Mouse (Mus musculus): ENCODE measurements around the gene Dnah3. TPM values are rescaled to one million over a fixed set of nuclear protein-coding genes. Genes with fewer than 3 reads are reported as not detected.

Dnah3 gene
- polyA plus RNA-seq, 1 experiment from 2014 or later = 0.12 TPM

DNA sequence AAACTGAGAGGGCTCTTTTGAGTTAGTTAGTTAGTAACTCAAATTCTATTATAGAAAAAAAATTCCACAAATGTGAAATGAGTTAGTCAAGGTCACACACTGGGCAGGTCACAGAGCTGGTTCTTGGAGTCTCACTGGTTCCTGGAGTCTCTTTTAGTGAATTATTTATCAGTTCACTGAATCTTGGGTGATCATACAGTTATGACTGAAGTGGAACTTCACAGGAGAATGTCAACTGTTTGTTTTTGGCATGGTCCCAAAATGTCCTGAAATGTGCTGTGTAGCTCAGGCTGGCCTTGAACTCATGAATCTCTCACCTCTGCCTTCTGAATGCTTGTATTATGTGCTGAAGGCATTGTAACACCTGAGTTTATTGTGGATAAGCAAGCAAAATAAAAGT, 137.7 kb downstream of the Dnah3 start:
- no peak overlapping the region for H3K9ac ChIP-seq (ENCODE audit: low read length)
- no peak overlapping the region for H3K4me2 ChIP-seq (ENCODE audit: low read depth, low read length)
- no peaks in the 10 kb centered on the region for H3K4me1 ChIP-seq (ENCODE audit: control insufficient read depth, insufficient read depth, low read length)
- no peak for ATAC-seq (replicated peaks; ENCODE audit: extremely low read depth, insufficient read depth, low FRiP score)
- H3K27ac ChIP-seq (ENCODE audit: low read length) = no peak overlapping the region
- no peaks in the 10 kb centered on the region for H3K9me3 ChIP-seq (replicated peaks; ENCODE audit: control insufficient read depth, low read length)
- H3K27me3 ChIP-seq (ENCODE audit: control insufficient read depth, insufficient read depth, low read length) = no peaks in the 10 kb centered on the region
- no peak overlapping the region for H3K4me3 ChIP-seq (ENCODE audit: low read length)
- H3K36me3 ChIP-seq (ENCODE audit: control insufficient read depth, insufficient read depth) = no peaks in the 10 kb centered on the region

DNA sequence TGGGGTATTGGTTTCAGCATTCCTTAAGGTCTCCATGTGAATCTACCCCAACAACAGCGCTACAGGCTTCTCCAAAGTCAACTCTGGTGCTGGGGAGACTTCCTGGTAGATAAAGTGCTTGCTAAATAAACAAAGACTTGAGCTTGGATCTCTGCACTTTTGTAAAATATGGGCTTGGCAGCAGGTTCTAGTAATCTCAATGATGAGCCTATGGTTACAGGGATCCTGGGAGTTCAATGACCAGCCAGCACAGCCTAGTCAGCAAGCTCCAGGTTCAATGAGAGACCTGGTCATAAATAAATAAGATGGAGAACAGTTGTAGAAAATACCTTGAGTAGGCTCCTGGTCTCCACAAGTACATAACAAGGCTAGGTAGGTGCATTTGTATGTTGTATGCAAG, 141.0 kb downstream of the Dnah3 start:
- Histone ChIP-seq H3K27ac (ENCODE audit: low read length) (no peak overlapping the region), H3K27me3 (ENCODE audit: control insufficient read depth, insufficient read depth, low read length) (no peaks in the 10 kb centered on the region), H3K9ac (ENCODE audit: low read length) (no peak overlapping the region), H3K4me1 (ENCODE audit: control insufficient read depth, insufficient read depth, low read length) (no peaks in the 10 kb centered on the region), H3K4me2 (ENCODE audit: low read depth, low read length) (no peak overlapping the region), H3K4me3 (ENCODE audit: low read length) (no peak overlapping the region), H3K9me3 (replicated peaks; ENCODE audit: control insufficient read depth, low read length) (no peaks in the 10 kb centered on the region), H3K36me3 (ENCODE audit: control insufficient read depth, insufficient read depth) (no peaks in the 10 kb centered on the region)
- no peak for ATAC-seq (replicated peaks; ENCODE audit: extremely low read depth, insufficient read depth, low FRiP score)
- 59% methylated on average over 1 of the region's 1 CpGs for WGBS

DNA sequence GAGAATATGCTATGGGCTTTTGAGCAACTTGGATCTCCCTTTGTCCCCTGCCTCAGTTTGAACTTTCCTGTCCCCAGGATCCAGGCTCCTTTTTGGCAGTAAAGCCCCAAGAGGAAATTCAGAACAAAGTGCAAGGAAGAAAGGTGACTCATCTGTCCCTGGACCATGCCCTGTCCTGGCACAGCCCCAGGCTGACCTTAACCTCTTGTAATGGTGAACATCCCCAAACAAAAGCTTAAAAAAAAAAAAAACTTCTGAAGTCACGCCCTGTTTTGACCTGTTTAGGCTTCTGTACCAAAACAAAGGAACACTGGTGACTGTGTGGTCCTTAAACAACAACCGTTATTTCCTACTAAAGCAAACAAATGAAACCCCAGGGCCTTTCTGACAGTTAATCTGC, 153.5 kb downstream of the Dnah3 start:
- Histone ChIP-seq H3K9me3 (replicated peaks; ENCODE audit: control insufficient read depth, low read length) (no peaks in the 10 kb centered on the region), H3K4me1 (ENCODE audit: control insufficient read depth, insufficient read depth, low read length) (no peaks in the 10 kb centered on the region), H3K9ac (ENCODE audit: low read length) (no peak overlapping the region), H3K4me2 (ENCODE audit: low read depth, low read length) (no peak overlapping the region), H3K36me3 (ENCODE audit: control insufficient read depth, insufficient read depth) (no peaks in the 10 kb centered on the region), H3K27me3 (ENCODE audit: control insufficient read depth, insufficient read depth, low read length) (no peaks in the 10 kb centered on the region), H3K27ac (ENCODE audit: low read length) (no peak overlapping the region), H3K4me3 (ENCODE audit: low read length) (no peak overlapping the region)
- WGBS = 65% methylated on average over 2 of the region's 2 CpGs
- ATAC-seq (replicated peaks; ENCODE audit: extremely low read depth, insufficient read depth, low FRiP score) = no peak

DNA sequence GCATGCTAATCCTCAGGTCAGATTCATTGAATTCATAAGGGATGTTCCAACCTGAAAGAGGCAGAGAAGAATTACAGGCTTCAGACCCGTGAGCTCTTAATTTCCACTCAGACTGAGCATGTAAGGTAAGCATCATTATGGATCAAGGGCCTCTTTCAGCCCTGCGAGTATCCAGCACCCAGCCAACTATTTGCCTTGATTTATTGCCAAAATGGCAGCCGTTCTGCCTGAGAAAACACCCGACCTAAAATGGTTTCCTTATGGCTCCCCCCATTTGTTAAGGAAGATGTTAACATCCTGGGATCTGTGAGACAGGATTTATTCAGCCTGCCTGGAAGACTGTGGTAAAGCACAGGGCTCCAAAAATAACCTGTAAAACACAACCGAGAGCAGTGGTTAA, 158.0 kb downstream of the Dnah3 start:
- no peaks in the 10 kb centered on the region for H3K4me1 ChIP-seq (ENCODE audit: control insufficient read depth, insufficient read depth, low read length)
- ATAC-seq (replicated peaks; ENCODE audit: extremely low read depth, insufficient read depth, low FRiP score) = no peak
- no peaks in the 10 kb centered on the region for H3K36me3 ChIP-seq (ENCODE audit: control insufficient read depth, insufficient read depth)
- H3K9ac ChIP-seq (ENCODE audit: low read length) = no peak overlapping the region
- 61% methylated on average over 5 of the region's 5 CpGs for WGBS
- no peak overlapping the region for H3K4me3 ChIP-seq (ENCODE audit: low read length)
- H3K27ac ChIP-seq (ENCODE audit: low read length) = no peak overlapping the region
- H3K27me3 ChIP-seq (ENCODE audit: control insufficient read depth, insufficient read depth, low read length) = no peaks in the 10 kb centered on the region
- H3K9me3 ChIP-seq (replicated peaks; ENCODE audit: control insufficient read depth, low read length) = no peaks in the 10 kb centered on the region
- no peak overlapping the region for H3K4me2 ChIP-seq (ENCODE audit: low read depth, low read length)

DNA sequence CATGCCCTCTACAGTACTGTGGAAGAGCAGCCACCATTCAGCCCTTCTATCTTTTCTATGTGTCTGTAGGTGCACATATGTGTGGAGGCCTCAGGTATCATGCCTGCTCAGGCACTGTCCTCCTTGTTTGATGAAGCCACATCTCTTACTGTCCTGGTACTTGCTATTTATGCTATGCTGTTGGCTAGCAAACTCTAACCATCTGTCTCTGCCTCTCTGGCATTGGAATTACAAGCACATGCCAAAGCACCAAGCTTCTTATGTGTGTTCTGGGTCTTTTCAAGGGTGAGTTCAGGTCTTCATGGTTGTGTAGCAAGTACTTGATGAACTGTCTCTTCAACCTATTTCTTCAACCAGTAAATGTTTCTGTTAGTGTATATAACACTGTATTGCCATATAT, 158.8 kb downstream of the Dnah3 start:
- no peak overlapping the region for H3K27ac ChIP-seq (ENCODE audit: low read length)
- no peak overlapping the region for H3K4me2 ChIP-seq (ENCODE audit: low read depth, low read length)
- no peaks in the 10 kb centered on the region for H3K27me3 ChIP-seq (ENCODE audit: control insufficient read depth, insufficient read depth, low read length)
- ATAC-seq (replicated peaks; ENCODE audit: extremely low read depth, insufficient read depth, low FRiP score) = no peak
- H3K36me3 ChIP-seq (ENCODE audit: control insufficient read depth, insufficient read depth) = no peaks in the 10 kb centered on the region
- no peak overlapping the region for H3K4me3 ChIP-seq (ENCODE audit: low read length)
- no peak overlapping the region for H3K9ac ChIP-seq (ENCODE audit: low read length)
- no peaks in the 10 kb centered on the region for H3K9me3 ChIP-seq (replicated peaks; ENCODE audit: control insufficient read depth, low read length)
- H3K4me1 ChIP-seq (ENCODE audit: control insufficient read depth, insufficient read depth, low read length) = no peaks in the 10 kb centered on the region

DNA sequence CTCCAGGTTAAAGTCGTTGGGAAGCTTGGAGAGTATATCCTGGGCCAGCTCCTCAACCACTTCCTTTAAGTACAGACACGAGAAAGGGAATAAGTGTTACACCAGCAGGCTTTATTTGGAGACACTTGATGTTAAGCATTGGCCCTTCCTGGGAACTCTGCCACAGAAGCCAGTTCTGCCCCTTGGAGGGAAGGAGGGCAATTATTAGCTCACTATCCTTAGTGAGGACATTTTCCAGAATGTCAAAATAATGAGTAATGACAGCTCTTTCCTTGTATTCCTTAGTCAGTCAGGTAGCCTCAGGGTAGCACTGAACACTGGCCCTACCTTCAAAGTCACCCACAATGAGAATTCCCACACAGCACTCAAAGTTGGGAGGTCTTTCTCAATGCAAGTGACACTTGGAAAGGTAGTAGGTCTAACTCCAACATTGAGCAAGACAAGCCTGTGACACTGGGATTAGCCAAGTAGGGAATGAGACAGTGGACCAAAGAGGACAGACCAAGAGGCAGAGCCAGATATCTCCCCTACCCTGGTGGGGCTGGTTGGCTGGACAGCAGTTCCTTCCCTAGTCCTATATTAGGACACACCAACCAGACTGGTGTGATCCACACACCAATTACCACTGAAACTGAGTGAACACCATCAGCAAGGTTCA, 166.2 kb downstream of the Dnah3 start:
- H3K4me2 ChIP-seq (ENCODE audit: low read depth, low read length) = no peak overlapping the region
- H3K27ac ChIP-seq (ENCODE audit: low read length) = no peak overlapping the region
- no peaks in the 10 kb centered on the region for H3K27me3 ChIP-seq (ENCODE audit: control insufficient read depth, insufficient read depth, low read length)
- H3K9me3 ChIP-seq (replicated peaks; ENCODE audit: control insufficient read depth, low read length) = no peaks in the 10 kb centered on the region
- WGBS = 41% methylated on average over 2 of the region's 2 CpGs
- H3K36me3 ChIP-seq (ENCODE audit: control insufficient read depth, insufficient read depth) = no peaks in the 10 kb centered on the region
- no peak overlapping the region for H3K4me3 ChIP-seq (ENCODE audit: low read length)
- no peaks in the 10 kb centered on the region for H3K4me1 ChIP-seq (ENCODE audit: control insufficient read depth, insufficient read depth, low read length)
- H3K9ac ChIP-seq (ENCODE audit: low read length) = no peak overlapping the region
- ATAC-seq (replicated peaks; ENCODE audit: extremely low read depth, insufficient read depth, low FRiP score) = no peak

DNA sequence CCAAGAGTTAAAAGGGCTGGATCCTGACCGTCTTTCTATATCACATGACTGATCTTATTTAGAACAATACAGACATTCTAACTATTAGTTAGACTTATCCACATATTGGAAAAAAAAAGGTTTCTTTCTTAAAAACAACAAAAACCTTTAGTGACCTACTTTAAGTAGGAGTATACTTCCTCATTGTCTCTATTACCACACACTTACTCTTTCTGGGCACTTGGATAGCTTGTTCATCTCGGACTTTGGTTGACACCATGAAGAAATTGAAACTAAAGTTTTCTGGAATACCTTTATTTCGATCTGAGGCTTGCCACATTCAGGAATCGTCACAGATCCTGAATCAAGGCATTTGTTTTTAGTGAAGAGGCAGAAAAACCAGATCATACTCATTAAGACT, 174.0 kb downstream of the Dnah3 start:
- no peak overlapping the region for H3K4me2 ChIP-seq (ENCODE audit: low read depth, low read length)
- WGBS = 69% methylated on average over 4 of the region's 4 CpGs
- no peaks in the 10 kb centered on the region for H3K36me3 ChIP-seq (ENCODE audit: control insufficient read depth, insufficient read depth)
- H3K27me3 ChIP-seq (ENCODE audit: control insufficient read depth, insufficient read depth, low read length) = no peaks in the 10 kb centered on the region
- H3K9me3 ChIP-seq (replicated peaks; ENCODE audit: control insufficient read depth, low read length) = no peaks in the 10 kb centered on the region
- no peak overlapping the region for H3K4me3 ChIP-seq (ENCODE audit: low read length)
- H3K9ac ChIP-seq (ENCODE audit: low read length) = no peak overlapping the region
- H3K27ac ChIP-seq (ENCODE audit: low read length) = no peak overlapping the region
- peaks cover 3% of the 10 kb centered on the region; the same call in 1 of the 2 replicates for H3K4me1 ChIP-seq (ENCODE audit: control insufficient read depth, insufficient read depth, low read length)
- no peak for ATAC-seq (replicated peaks; ENCODE audit: extremely low read depth, insufficient read depth, low FRiP score)

DNA sequence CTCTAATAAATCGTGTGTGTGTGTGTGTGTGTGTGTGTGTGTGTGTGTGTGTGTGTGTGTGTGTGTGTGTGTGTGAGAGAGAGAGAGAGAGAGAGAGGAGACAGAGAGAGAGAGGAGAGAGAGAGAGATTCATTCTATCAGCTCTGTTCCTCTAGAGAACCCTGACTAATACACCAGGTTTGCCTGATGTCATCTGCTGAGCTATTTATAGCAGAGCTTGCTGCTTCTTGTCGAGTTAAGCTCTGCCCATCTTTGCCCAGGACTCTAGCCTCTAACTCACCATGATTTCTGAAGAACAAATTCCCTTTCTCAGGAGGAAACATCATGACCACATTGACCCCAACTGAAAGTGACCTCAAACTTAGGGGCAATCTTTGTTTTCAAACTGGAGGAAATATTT, 174.6 kb downstream of the Dnah3 start:
- Histone ChIP-seq H3K4me2 (ENCODE audit: low read depth, low read length) (no peak overlapping the region), H3K36me3 (ENCODE audit: control insufficient read depth, insufficient read depth) (no peaks in the 10 kb centered on the region), H3K9ac (ENCODE audit: low read length) (no peak overlapping the region), H3K27me3 (ENCODE audit: control insufficient read depth, insufficient read depth, low read length) (no peaks in the 10 kb centered on the region), H3K9me3 (replicated peaks; ENCODE audit: control insufficient read depth, low read length) (no peaks in the 10 kb centered on the region), H3K4me1 (ENCODE audit: control insufficient read depth, insufficient read depth, low read length) (peaks cover 3% of the 10 kb centered on the region; the same call in 1 of the 2 replicates), H3K4me3 (ENCODE audit: low read length) (no peak overlapping the region), H3K27ac (ENCODE audit: low read length) (no peak overlapping the region)
- 28% methylated on average over 2 of the region's 2 CpGs for WGBS
- peak; percentile 82 for ATAC-seq (replicated peaks; ENCODE audit: extremely low read depth, insufficient read depth, low FRiP score)

DNA sequence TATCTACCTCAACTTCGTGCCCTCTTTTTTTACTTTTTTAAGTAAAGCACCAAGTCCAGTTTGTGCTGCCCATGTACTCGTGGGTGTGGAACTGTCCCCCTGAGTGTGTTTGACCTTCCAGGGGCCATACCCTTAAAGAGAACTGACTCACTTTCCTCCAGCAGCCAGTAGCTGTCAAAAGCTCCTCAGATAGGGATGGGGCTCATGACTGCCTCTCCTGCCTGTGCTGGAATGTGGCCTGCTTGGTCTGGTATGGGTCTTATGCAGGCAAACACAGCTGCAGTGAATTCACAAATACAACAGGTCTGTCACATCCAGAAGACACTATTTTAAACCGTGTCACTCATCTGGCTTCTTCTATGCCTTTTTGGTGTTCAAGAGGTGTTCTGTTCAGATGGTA, 183.4 kb downstream of the Dnah3 start:
- Histone ChIP-seq H3K27me3 (ENCODE audit: control insufficient read depth, insufficient read depth, low read length) (no peaks in the 10 kb centered on the region), H3K4me1 (ENCODE audit: control insufficient read depth, insufficient read depth, low read length) (no peaks in the 10 kb centered on the region; the same call in 1 of the 2 replicates), H3K27ac (ENCODE audit: low read length) (no peak overlapping the region), H3K9ac (ENCODE audit: low read length) (no peak overlapping the region), H3K36me3 (ENCODE audit: control insufficient read depth, insufficient read depth) (no peaks in the 10 kb centered on the region), H3K4me2 (ENCODE audit: low read depth, low read length) (no peak overlapping the region), H3K4me3 (ENCODE audit: low read length) (no peak overlapping the region), H3K9me3 (replicated peaks; ENCODE audit: control insufficient read depth, low read length) (no peaks in the 10 kb centered on the region)
- ATAC-seq (replicated peaks; ENCODE audit: extremely low read depth, insufficient read depth, low FRiP score) = 0 out of 2 replicates have a peak, but pooled peaks have one; percentile 41
- 50% methylated on average over 3 of the region's 3 CpGs for WGBS
